Mouse (Mus musculus): Measurements from ENCODE around the gene Gm29666. TPM values are rescaled to one million over a fixed set of nuclear protein-coding genes. Genes with fewer than 3 reads are reported as not detected.

The Gm29666 gene
- polyA plus RNA-seq, 1 experiment from 2014 or later: 0.14 TPM

- Histone ChIP-seq H3K9ac (ENCODE audit: low read depth, low read length) (no peak overlapping the region), H3K9me3 (ENCODE audit: control insufficient read depth) (no peaks in the 10 kb centered on the region)
- 82% methylated on average over 3 of the region's 3 CpGs for WGBS
These were observed 48.0 kb downstream of the Gm29666 start for GRCm38 (mm10) chr15:84871802-84872201.

GRCm38 (mm10) chr15:84861911-84862310 lies 57.9 kb downstream of the Gm29666 start:
- ATAC-seq: no peak
- Histone ChIP-seq H3K36me3 (ENCODE audit: control insufficient read depth, insufficient read depth) (no peaks in the 10 kb centered on the region), H3K27me3 (replicated peaks; ENCODE audit: control insufficient read depth, insufficient read depth, low read length) (no peaks in the 10 kb centered on the region), H3K9ac (ENCODE audit: low read depth, low read length) (no peak overlapping the region), H3K4me3 (ENCODE audit: low read depth, low read length) (no peak overlapping the region), H3K4me1 (replicated peaks; ENCODE audit: control insufficient read depth, insufficient read depth, low read length) (no peaks in the 10 kb centered on the region), H3K9me3 (ENCODE audit: control insufficient read depth) (no peaks in the 10 kb centered on the region), H3K4me2 (replicated peaks; ENCODE audit: low read depth) (no peak overlapping the region), H3K27ac (ENCODE audit: low read depth, low read length) (no peak overlapping the region)
- TF ChIP-seq CTCF (IDR thresholded peaks at IDR 0.05; ENCODE audit: low read depth): no peak
- WGBS: 89% methylated on average over 8 of the region's 8 CpGs

More at GRCm38 (mm10) chr15:84871802-84872201, 48.0 kb downstream of the Gm29666 start:
- Histone ChIP-seq H3K4me2 (replicated peaks; ENCODE audit: low read depth) (no peak overlapping the region), H3K4me3 (ENCODE audit: low read depth, low read length) (no peak overlapping the region), H3K27me3 (replicated peaks; ENCODE audit: control insufficient read depth, insufficient read depth, low read length) (no peaks in the 10 kb centered on the region), H3K36me3 (ENCODE audit: control insufficient read depth, insufficient read depth) (no peaks in the 10 kb centered on the region), H3K27ac (ENCODE audit: low read depth, low read length) (no peak overlapping the region), H3K4me1 (replicated peaks; ENCODE audit: control insufficient read depth, insufficient read depth, low read length) (no peaks in the 10 kb centered on the region)
- no peak for TF ChIP-seq CTCF (IDR thresholded peaks at IDR 0.05; ENCODE audit: low read depth)
- no peak for ATAC-seq

Small RNA genes within 50 kb of the gene (microRNA-seq; reads per million reads assigned to microRNA genes)
- 34.2 reads per million, percentile 34 among the genes with 10 or more reads in this experiment for gene Mir1249

Other genes with a start within 250 kb of the Gm29666 start
- gene Arhgap8, start 200.0 kb downstream of the Gm29666 start, polyA plus RNA-seq (2015; fragmentation: Nextera tagmentation; extraction: Ambion mirVana): 10.6 and 11.2 TPM in 2 replicates
- 0.38 and 0.48 TPM in 2 replicates for gene Phf21b, start 64.0 kb downstream of the Gm29666 start, polyA plus RNA-seq (2015; fragmentation: Nextera tagmentation; extraction: Ambion mirVana)
- gene Nup50, start 3.4 kb upstream of the Gm29666 start, polyA plus RNA-seq (2015; fragmentation: Nextera tagmentation; extraction: Ambion mirVana): 21.0 and 23.6 TPM in 2 replicates
- 14.9 and 15.5 TPM in 2 replicates for gene 5031439G07Rik, start 68.5 kb upstream of the Gm29666 start, polyA plus RNA-seq (2015; fragmentation: Nextera tagmentation; extraction: Ambion mirVana)
- 2.0 and 2.2 TPM in 2 replicates for gene Upk3a, start 97.1 kb upstream of the Gm29666 start, polyA plus RNA-seq (2015; fragmentation: Nextera tagmentation; extraction: Ambion mirVana)
- gene Fam118a, start 108.9 kb upstream of the Gm29666 start, polyA plus RNA-seq (2015; fragmentation: Nextera tagmentation; extraction: Ambion mirVana): 23.1 and 25.3 TPM in 2 replicates
- 0.07 and 0.18 TPM in 2 replicates for gene Smc1b, start 211.9 kb upstream of the Gm29666 start, polyA plus RNA-seq (2015; fragmentation: Nextera tagmentation; extraction: Ambion mirVana)
- 0.13 TPM in 1 of 2 replicates, not detected in the other for gene Ribc2, start 212.0 kb upstream of the Gm29666 start, polyA plus RNA-seq (2015; fragmentation: Nextera tagmentation; extraction: Ambion mirVana)